Mouse (Mus musculus) ES-Bruce4 (cell line): ENCODE measurements at regions not wholly inside any gene's neighbourhood (a gene's known extent, or its start where the extent isn't known, plus 50 kb on each side); places are given as distances from the start of the nearest gene placed in this dataset.

Experiments used
- H3K27ac ChIP-seq: 2 replicates; pipeline ENCODE4 v1.5.1; 2012; ENCODE audit warnings: low read length, inconsistent platforms; ENCODE audit not compliant: insufficient read depth
- H3K27me3 ChIP-seq: 2 replicates; pipeline ENCODE4 v1.6.1; 2012; ENCODE audit warnings: mild to moderate bottlenecking, low read length, inconsistent platforms; ENCODE audit not compliant: control insufficient read depth, poor library complexity, insufficient read depth, severe bottlenecking
- H3K36me3 ChIP-seq: 2 replicates; pipeline ENCODE4 v1.6.1; 2012; ENCODE audit warnings: inconsistent platforms, mild to moderate bottlenecking, low read length, moderate library complexity; ENCODE audit not compliant: control insufficient read depth, poor library complexity, insufficient read depth, severe bottlenecking
- H3K4me1 ChIP-seq: one replicate; pipeline ENCODE4 v1.8.1; 2011; ENCODE audit warnings: low read length; ENCODE audit not compliant: control insufficient read depth, insufficient read depth
- H3K4me3 ChIP-seq: 2 replicates; pipeline ENCODE4 v1.5.1; 2011; ENCODE audit warnings: low read depth, mild to moderate bottlenecking, low read length
- H3K9ac ChIP-seq: 2 replicates; pipeline ENCODE4 v1.6.1; 2012; ENCODE audit warnings: low read depth, mild to moderate bottlenecking, inconsistent platforms; ENCODE audit not compliant: poor library complexity, severe bottlenecking
- H3K9me3 ChIP-seq: replicated peaks from 2 replicates; pipeline ENCODE4 v1.6.1; 2012; ENCODE audit warnings: mild to moderate bottlenecking, low read length, inconsistent platforms; ENCODE audit not compliant: control insufficient read depth, poor library complexity, insufficient read depth, severe bottlenecking
- CTCF ChIP-seq: IDR thresholded peaks from one replicate; pipeline ENCODE4 v1.8.1; 2011; ENCODE audit warnings: low read depth, low read length
- EP300 ChIP-seq: IDR thresholded peaks from 2 replicates; pipeline ENCODE4 v1.6.1; 2011; ENCODE audit warnings: low read depth, low read length; ENCODE audit not compliant: insufficient read depth
- POLR2A ChIP-seq: IDR thresholded peaks from one replicate; pipeline ENCODE4 v1.8.1; 2011; ENCODE audit warnings: low read length; ENCODE audit not compliant: insufficient read depth

GRCm38 (mm10) chr12:8844748-8845147, 73.6 kb downstream of the Sdc1 start:
- Histone ChIP-seq H3K4me1 (no peaks in the 10 kb centered on the region), H3K27me3 (no peaks in the 10 kb centered on the region), H3K9ac (no peak overlapping the region), H3K9me3 (no peaks in the 10 kb centered on the region), H3K36me3 (no peaks in the 10 kb centered on the region), H3K4me3 (no peak overlapping the region), H3K27ac (no peak overlapping the region)
- TF ChIP-seq POLR2A = no peak
- no peak for TF ChIP-seq CTCF
- no peak for TF ChIP-seq EP300

GRCm38 (mm10) chr12:8845443-8845842, 74.3 kb downstream of the Sdc1 start:
- Histone ChIP-seq H3K4me3 (no peak overlapping the region), H3K4me1 (no peaks in the 10 kb centered on the region), H3K27ac (no peak overlapping the region), H3K36me3 (no peaks in the 10 kb centered on the region), H3K9me3 (no peaks in the 10 kb centered on the region), H3K9ac (no peak overlapping the region), H3K27me3 (no peaks in the 10 kb centered on the region)
- TF ChIP-seq POLR2A = no peak
- no peak for TF ChIP-seq EP300
- TF ChIP-seq CTCF = no peak

GRCm38 (mm10) chr12:8846425-8847226, 74.8 kb upstream of the Laptm4a start:
- no peak overlapping the region for H3K27ac ChIP-seq
- TF ChIP-seq CTCF (no peak), POLR2A (no peak), EP300 (no peak)
- H3K36me3 ChIP-seq = no peaks in the 10 kb centered on the region
- no peaks in the 10 kb centered on the region for H3K9me3 ChIP-seq
- H3K27me3 ChIP-seq = no peaks in the 10 kb centered on the region
- no peaks in the 10 kb centered on the region for H3K4me1 ChIP-seq
- H3K4me3 ChIP-seq = no peak overlapping the region
- no peak overlapping the region for H3K9ac ChIP-seq

GRCm38 (mm10) chr12:8847227-8847857, 74.1 kb upstream of the Laptm4a start:
- H3K27me3 ChIP-seq = no peaks in the 10 kb centered on the region
- no peak overlapping the region for H3K9ac ChIP-seq
- no peaks in the 10 kb centered on the region for H3K4me1 ChIP-seq
- H3K9me3 ChIP-seq = no peaks in the 10 kb centered on the region
- TF ChIP-seq EP300 (no peak), CTCF (no peak), POLR2A (no peak)
- H3K4me3 ChIP-seq = no peak overlapping the region
- H3K36me3 ChIP-seq = no peaks in the 10 kb centered on the region
- no peak overlapping the region for H3K27ac ChIP-seq

GRCm38 (mm10) chr12:8847858-8848383, 73.5 kb upstream of the Laptm4a start:
- Histone ChIP-seq H3K27me3 (no peaks in the 10 kb centered on the region), H3K9me3 (no peaks in the 10 kb centered on the region), H3K4me3 (no peak overlapping the region), H3K4me1 (no peaks in the 10 kb centered on the region), H3K27ac (no peak overlapping the region), H3K9ac (no peak overlapping the region), H3K36me3 (no peaks in the 10 kb centered on the region)
- TF ChIP-seq CTCF (no peak), POLR2A (no peak), EP300 (no peak)

- TF ChIP-seq EP300 = no peak
- TF ChIP-seq CTCF = no peak
- no peak for TF ChIP-seq POLR2A
- Histone ChIP-seq H3K9ac (no peak overlapping the region), H3K27me3 (no peaks in the 10 kb centered on the region), H3K4me1 (no peaks in the 10 kb centered on the region), H3K9me3 (no peaks in the 10 kb centered on the region), H3K4me3 (no peak overlapping the region), H3K27ac (no peak overlapping the region), H3K36me3 (no peaks in the 10 kb centered on the region)
These were observed 67.6 kb upstream of the Laptm4a start for GRCm38 (mm10) chr12:8853858-8854257.
